Mouse (Mus musculus): Measurements from ENCODE around the gene Atf6b. TPM values are rescaled to one million over a fixed set of nuclear protein-coding genes. Genes with fewer than 3 reads are reported as not detected.

The Atf6b gene
- polyA plus RNA-seq, 1 experiment: 16.2 TPM

GRCm38 (mm10) chr17:34615871-34616270, 31.1 kb upstream of the Atf6b start, which contains the start of gene Egfl8:
TSS of gene Egfl8 (minus strand) at chr17:34615971.
- Histone ChIP-seq H3K4me1 (ENCODE audit: control insufficient read depth, insufficient read depth, insufficient read length, low read length) (no peaks in the 10 kb centered on the region), H3K4me3 (ENCODE audit: insufficient read depth, low read depth, low read length) (no peak within 1 kb of the TSS), H3K27ac (replicated peaks; ENCODE audit: low read depth, low read length) (peak within 1 kb of the TSS; percentile 23)

DNA sequence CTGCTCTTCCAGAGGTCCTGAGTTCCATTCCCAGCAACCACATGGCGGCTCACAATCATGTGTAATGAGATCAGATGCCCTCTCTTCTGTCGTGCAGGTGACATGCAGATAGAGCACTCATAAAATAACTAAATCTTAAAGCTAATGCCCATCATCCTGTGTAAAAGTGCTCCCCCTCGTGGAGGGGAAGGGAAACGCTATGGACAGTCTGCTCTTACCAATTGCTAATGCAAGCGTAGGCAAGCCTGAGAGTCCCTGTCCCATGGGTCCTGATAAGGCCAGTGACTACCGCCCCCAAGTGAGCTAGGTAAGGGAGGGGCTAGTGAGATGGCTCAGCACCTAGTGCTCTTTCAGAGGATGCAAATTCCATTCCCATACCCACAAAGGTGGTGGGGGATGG, 27.9 kb upstream of the Atf6b start:
- Histone ChIP-seq H3K4me3 (ENCODE audit: insufficient read depth, low read depth, low read length) (no peak overlapping the region), H3K27ac (replicated peaks; ENCODE audit: low read depth, low read length) (no peak overlapping the region), H3K4me1 (ENCODE audit: control insufficient read depth, insufficient read depth, insufficient read length, low read length) (no peaks in the 10 kb centered on the region)

- Histone ChIP-seq H3K27ac (replicated peaks; ENCODE audit: low read depth, low read length) (no peak overlapping the region), H3K4me3 (ENCODE audit: insufficient read depth, low read depth, low read length) (no peak overlapping the region), H3K4me1 (ENCODE audit: control insufficient read depth, insufficient read depth, insufficient read length, low read length) (no peaks in the 10 kb centered on the region)
These were observed 25.9 kb upstream of the Atf6b start for GRCm38 (mm10) chr17:34621006-34621405.

DNA sequence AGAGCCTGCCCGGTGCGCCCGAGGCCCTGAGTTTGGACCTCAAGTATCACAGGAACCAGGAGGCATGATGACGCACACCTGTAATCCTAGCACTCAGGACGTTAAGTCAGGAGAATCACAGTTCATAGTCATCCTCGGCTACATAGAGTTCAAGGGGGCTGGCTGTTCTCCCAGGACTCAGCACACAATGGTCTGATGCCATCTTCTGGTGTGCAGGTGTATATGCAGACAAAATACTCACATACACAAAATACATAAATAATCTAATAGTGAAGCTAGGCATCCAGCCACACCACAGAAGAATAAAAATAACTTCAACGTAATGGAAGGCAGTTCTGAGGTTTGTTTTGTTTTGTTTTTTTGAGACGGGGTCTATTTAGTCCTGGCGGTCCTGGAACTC, 23.8 kb upstream of the Atf6b start:
- Histone ChIP-seq H3K4me1 (ENCODE audit: control insufficient read depth, insufficient read depth, insufficient read length, low read length) (no peaks in the 10 kb centered on the region; the same call in 1 of the 2 replicates), H3K4me3 (ENCODE audit: insufficient read depth, low read depth, low read length) (no peak overlapping the region), H3K27ac (replicated peaks; ENCODE audit: low read depth, low read length) (no peak overlapping the region)

DNA sequence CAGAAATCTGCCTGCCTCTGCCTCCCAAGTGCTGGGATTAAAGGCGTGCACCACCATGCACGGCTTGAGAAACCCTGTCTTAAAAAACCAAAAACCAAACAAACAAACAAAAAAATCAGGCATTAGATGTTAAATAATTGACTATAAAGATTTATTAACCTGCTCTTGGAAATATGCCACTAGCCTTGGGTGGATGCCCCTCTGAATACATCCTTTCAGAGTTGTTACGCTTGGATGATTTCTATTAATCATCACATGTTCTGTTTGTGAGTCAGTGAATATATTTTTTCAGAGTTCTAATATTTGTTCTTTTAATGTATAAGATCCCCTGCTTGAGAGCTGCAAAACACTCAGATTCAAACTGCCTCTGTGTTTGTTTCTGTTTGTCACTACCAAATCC, 22.0 kb upstream of the Atf6b start:
- H3K4me1 ChIP-seq (ENCODE audit: control insufficient read depth, insufficient read depth, insufficient read length, low read length): no peaks in the 10 kb centered on the region; the same call in 1 of the 2 replicates
- H3K27ac ChIP-seq (replicated peaks; ENCODE audit: low read depth, low read length): no peak overlapping the region

GRCm38 (mm10) chr17:34626062-34626772, 20.7 kb upstream of the Atf6b start:
- Histone ChIP-seq H3K4me1 (ENCODE audit: control insufficient read depth, insufficient read depth, insufficient read length, low read length) (peaks cover 2% of the 10 kb centered on the region; the same call in 1 of the 2 replicates), H3K27ac (replicated peaks; ENCODE audit: low read depth, low read length) (peak overlapping the region; percentile 66; the same call in 1 of the 2 replicates), H3K4me3 (ENCODE audit: insufficient read depth, low read depth, low read length) (peak overlapping the region; percentile 59)

More for the DNA sequence above, 22.0 kb upstream of the Atf6b start:
- H3K4me3 ChIP-seq (ENCODE audit: insufficient read depth, low read depth, low read length): no peak overlapping the region

DNA sequence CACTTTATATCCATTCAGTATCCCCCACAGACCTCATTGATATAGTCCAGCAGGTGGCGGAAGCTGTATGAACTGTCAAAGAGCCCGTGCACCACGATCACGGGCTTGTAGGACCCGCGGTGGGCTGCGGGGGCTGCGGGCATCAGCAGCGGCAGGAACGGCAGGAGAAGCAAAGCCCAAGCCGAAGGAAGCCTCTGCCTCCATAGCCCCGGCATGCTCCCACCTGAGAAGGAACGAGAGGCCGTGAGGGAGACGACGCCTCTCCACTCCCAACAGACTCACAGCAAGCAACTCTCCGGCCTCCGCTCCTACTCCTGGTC, 20.2 kb upstream of the Atf6b start:
- Histone ChIP-seq H3K27ac (replicated peaks; ENCODE audit: low read depth, low read length) (peak overlapping the region; percentile 66), H3K4me3 (ENCODE audit: insufficient read depth, low read depth, low read length) (peak overlapping the region; percentile 59), H3K4me1 (ENCODE audit: control insufficient read depth, insufficient read depth, insufficient read length, low read length) (peaks cover 5% of the 10 kb centered on the region)

GRCm38 (mm10) chr17:34627093-34627942, 19.6 kb upstream of the Atf6b start:
- peak overlapping the region; percentile 95 for H3K27ac ChIP-seq (replicated peaks; ENCODE audit: low read depth, low read length)
- H3K4me1 ChIP-seq (ENCODE audit: control insufficient read depth, insufficient read depth, insufficient read length, low read length): peaks cover 5% of the 10 kb centered on the region
- peak overlapping the region; percentile 59 for H3K4me3 ChIP-seq (ENCODE audit: insufficient read depth, low read depth, low read length)

- Histone ChIP-seq H3K4me1 (ENCODE audit: control insufficient read depth, insufficient read depth, insufficient read length, low read length) (peaks cover 5% of the 10 kb centered on the region), H3K27ac (replicated peaks; ENCODE audit: low read depth, low read length) (peak within 1 kb of the TSS; percentile 95), H3K4me3 (ENCODE audit: insufficient read depth, low read depth, low read length) (peak within 1 kb of the TSS; percentile 59)
These were observed 18.9 kb upstream of the Atf6b start, which contains the start of gene Ppt2 for GRCm38 (mm10) chr17:34627943-34628643. TSS of gene Ppt2 (minus strand) at chr17:34628510.

GRCm38 (mm10) chr17:34628644-34628967, 18.3 kb upstream of the Atf6b start:
- peaks cover 5% of the 10 kb centered on the region for H3K4me1 ChIP-seq (ENCODE audit: control insufficient read depth, insufficient read depth, insufficient read length, low read length)
- H3K4me3 ChIP-seq (ENCODE audit: insufficient read depth, low read depth, low read length): peak overlapping the region; percentile 59
- H3K27ac ChIP-seq (replicated peaks; ENCODE audit: low read depth, low read length): peak overlapping the region; percentile 95; the same call in 1 of the 2 replicates

DNA sequence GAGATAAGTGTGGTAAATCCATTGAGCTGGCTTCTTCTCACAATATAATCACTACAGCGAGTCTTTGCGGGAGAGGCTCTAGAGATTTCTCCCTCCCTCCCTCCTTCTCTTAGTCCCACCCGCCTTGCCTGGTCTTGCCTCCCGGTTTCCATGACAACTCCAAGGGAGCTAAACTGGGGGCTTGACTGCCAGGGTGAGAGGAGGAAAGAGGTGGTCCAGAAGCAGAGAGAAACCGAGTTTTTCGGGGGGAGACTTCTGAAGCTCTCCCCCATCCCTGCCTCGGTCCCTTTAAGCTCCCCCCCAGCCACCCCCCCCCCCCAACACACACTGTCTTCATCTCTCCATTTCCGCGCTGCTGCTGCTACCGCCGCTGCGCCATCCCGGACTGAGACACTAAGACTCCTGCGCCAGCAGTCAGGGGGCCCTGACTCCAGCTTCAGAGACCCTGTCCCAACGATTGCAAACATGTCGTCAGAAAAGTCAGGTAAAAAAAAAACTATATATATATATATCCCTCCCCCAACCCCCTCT, 17.7 kb upstream of the Atf6b start, which contains the start of gene Prrt1:
TSS of gene Prrt1 (plus strand) at position 313 of the 531 bp plus-strand sequence.
- Histone ChIP-seq H3K4me3 (ENCODE audit: insufficient read depth, low read depth, low read length) (peak within 1 kb of the TSS; percentile 59), H3K27ac (replicated peaks; ENCODE audit: low read depth, low read length) (peak within 1 kb of the TSS; percentile 95), H3K4me1 (ENCODE audit: control insufficient read depth, insufficient read depth, insufficient read length, low read length) (peaks cover 5% of the 10 kb centered on the region)

- Histone ChIP-seq H3K4me1 (ENCODE audit: control insufficient read depth, insufficient read depth, insufficient read length, low read length) (peaks cover 5% of the 10 kb centered on the region), H3K4me3 (ENCODE audit: insufficient read depth, low read depth, low read length) (peak overlapping the region; percentile 34), H3K27ac (replicated peaks; ENCODE audit: low read depth, low read length) (no peak overlapping the region)
These were observed 16.9 kb upstream of the Atf6b start for GRCm38 (mm10) chr17:34629796-34630603.

DNA sequence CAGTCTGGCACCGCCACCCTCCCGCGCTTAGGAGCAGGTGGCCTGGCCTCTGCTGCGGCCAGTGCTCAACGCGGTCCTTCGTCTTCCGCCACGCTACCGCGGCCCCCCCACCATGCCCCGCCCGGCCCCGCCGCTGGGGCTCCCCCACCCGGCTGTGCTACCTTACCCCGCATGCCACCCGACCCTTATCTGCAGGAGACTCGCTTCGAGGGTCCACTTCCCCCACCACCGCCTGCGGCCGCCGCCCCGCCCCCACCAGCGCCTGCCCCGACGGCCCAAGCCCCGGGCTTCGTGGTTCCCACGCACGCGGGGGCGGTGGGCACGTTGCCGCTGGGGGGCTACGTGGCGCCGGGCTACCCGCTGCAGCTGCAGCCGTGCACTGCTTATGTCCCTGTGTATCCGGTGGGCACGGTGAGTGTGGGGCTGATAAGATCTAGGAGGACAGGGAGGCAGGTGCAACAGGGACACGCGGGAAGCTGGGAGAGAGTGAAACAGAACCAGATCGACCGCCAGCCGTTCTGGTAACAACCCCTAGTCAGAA, 16.1 kb upstream of the Atf6b start:
- peaks cover 5% of the 10 kb centered on the region for H3K4me1 ChIP-seq (ENCODE audit: control insufficient read depth, insufficient read depth, insufficient read length, low read length)

GRCm38 (mm10) chr17:34631647-34632046, 15.3 kb upstream of the Atf6b start:
- peaks cover 5% of the 10 kb centered on the region for H3K4me1 ChIP-seq (ENCODE audit: control insufficient read depth, insufficient read depth, insufficient read length, low read length)
- peak overlapping the region; percentile 37 for H3K4me3 ChIP-seq (ENCODE audit: insufficient read depth, low read depth, low read length)
- peak overlapping the region; percentile 27; the same call in 1 of the 2 replicates for H3K27ac ChIP-seq (replicated peaks; ENCODE audit: low read depth, low read length)

More for the DNA sequence above, 16.1 kb upstream of the Atf6b start:
- Histone ChIP-seq H3K27ac (replicated peaks; ENCODE audit: low read depth, low read length) (no peak overlapping the region), H3K4me3 (ENCODE audit: insufficient read depth, low read depth, low read length) (peak overlapping the region; percentile 37)
